Mouse (Mus musculus) spleen, postnatal 4 days (tissue): Measurements from ENCODE around the gene Spaca1.
"Not testable (repeated sequence)": the region's sequence is repeated elsewhere in the genome, so short reads cannot be mapped to it uniquely, and the experiment has no call there.

Experiments used
- DNase-seq, 2 experiments: peaks; one replicate each; pipeline ENCODE4 v3.0.0; 2022; ENCODE audit warnings: low spot score in 2 of 2

Spaca1 gene

GRCm38 (mm10) chr4:34049571-34050255 is at the start of gene Spaca1:
TSS of gene Spaca1 (minus strand) at chr4:34050191.
- DNase-seq = no peak

- not testable (repeated sequence) for DNase-seq
Observed at GRCm38 (mm10) chr4:34087286-34087685, 37.3 kb upstream of the Spaca1 start.

- no peak for DNase-seq
Observed at GRCm38 (mm10) chr4:34081064-34081463, 31.1 kb upstream of the Spaca1 start.

GRCm38 (mm10) chr4:34069002-34069401 is 19.0 kb upstream of the Spaca1 start:
- DNase-seq = no peak

- DNase-seq = no peak
Observed at GRCm38 (mm10) chr4:34058320-34058719, 8.3 kb upstream of the Spaca1 start.

- no peak for DNase-seq
Observed at GRCm38 (mm10) chr4:34026771-34027170, 23.2 kb downstream of the Spaca1 start.

GRCm38 (mm10) chr4:34021456-34021855 is 28.5 kb downstream of the Spaca1 start:
- DNase-seq = no peak

GRCm38 (mm10) chr4:33996382-33996781 is 53.6 kb downstream of the Spaca1 start:
- no peak for DNase-seq

- no peak for DNase-seq
Observed at GRCm38 (mm10) chr4:33992687-33993086, 57.3 kb downstream of the Spaca1 start.

- no peak for DNase-seq
Observed at GRCm38 (mm10) chr4:33988466-33989089, 61.4 kb downstream of the Spaca1 start.
